Mouse (Mus musculus) hindbrain, embryonic 14.5 days (tissue): ENCODE measurements around the gene Tpcn1. TPM values are rescaled to one million over a fixed set of nuclear protein-coding genes. Genes with fewer than 3 reads are reported as not detected.
A peak's percentile ranks its signal among the peaks of the same experiment; 100 is the strongest.

ENCODE experiments used
- ATAC-seq: fragments of 200-750 bp; cut with Nextera tagmentation; 2 replicates; pipeline ENCODE4 v1.8.0; 2017; ENCODE audit warnings: moderate number of reproducible peaks, mild to moderate bottlenecking, moderate TSS enrichment, moderate library complexity; ENCODE audit not compliant: low FRiP score
- DNase-seq: peaks from one replicate; pipeline ENCODE4 v3.0.0-alpha.2; 2015; ENCODE audit warnings: low spot score
- H3K27ac ChIP-seq: fragments of 300-500 bp; sonication (generic); 2 replicates; pipeline ENCODE4 v1.5.1; 2014; ENCODE audit warnings: mild to moderate bottlenecking, moderate library complexity
- H3K27me3 ChIP-seq: fragments of 300-500 bp; sonication (generic); 2 replicates; pipeline ENCODE4 v1.6.1; 2014; ENCODE audit warnings: mild to moderate bottlenecking, low read length, mixed read lengths; ENCODE audit not compliant: control insufficient read depth, insufficient read depth
- H3K36me3 ChIP-seq: fragments of 300-500 bp; sonication (generic); replicated peaks from 2 replicates; pipeline ENCODE4 v1.6.1; 2014; ENCODE audit not compliant: control insufficient read depth, insufficient read depth
- H3K4me1 ChIP-seq: fragments of 300-500 bp; sonication (generic); replicated peaks from 2 replicates; pipeline ENCODE4 v1.6.1; 2014; ENCODE audit warnings: antibody characterized with exemption, low read length, mixed read lengths; ENCODE audit not compliant: control insufficient read depth, insufficient read depth
- H3K4me2 ChIP-seq: fragments of 300-500 bp; sonication (generic); replicated peaks from 2 replicates; pipeline ENCODE4 v1.6.1; 2014; ENCODE audit warnings: mild to moderate bottlenecking, moderate library complexity
- H3K4me3 ChIP-seq: fragments of 300-500 bp; sonication (generic); replicated peaks from 2 replicates; pipeline ENCODE4 v1.5.1; 2014; ENCODE audit warnings: mild to moderate bottlenecking, low read length
- H3K9ac ChIP-seq: fragments of 300-500 bp; sonication (generic); 2 replicates; pipeline ENCODE4 v1.6.1; 2014
- H3K9me3 ChIP-seq: fragments of 300-500 bp; sonication (generic); 2 replicates; pipeline ENCODE4 v1.6.1; 2016; ENCODE audit warnings: low read length; ENCODE audit not compliant: control insufficient read depth
- WGBS: fragments of 180-500 bp; shearing (Covaris S2); extraction: QIAGEN DNeasy Blood & Tissue Kit; methylation state at CpG from one replicate; pipeline ENCODE4 v1.1.7; 2014; 5-methylcytosine and 5-hydroxymethylcytosine counted together
- polyA plus RNA-seq: library from polyadenylated mRNA; unstranded; fragments of >200 nt; fragmentation: Nextera tagmentation; extraction: Ambion mirVana; gene quantifications from 2 replicates; pipeline ENCODE4 v1.2.1, GENCODE M21; 2014

The Tpcn1 gene
- polyA plus RNA-seq, 1 experiment from 2014 or later, result 15.7 TPM

- H3K9me3 ChIP-seq, result no peaks in the 10 kb centered on the region
- H3K27me3 ChIP-seq, result no peaks in the 10 kb centered on the region
- no peak overlapping the region for H3K4me2 ChIP-seq
- ATAC-seq (no peak), DNase-seq (no peak)
- no peaks in the 10 kb centered on the region for H3K36me3 ChIP-seq
- no peak overlapping the region for H3K9ac ChIP-seq
- peaks cover 33% of the 10 kb centered on the region for H3K4me1 ChIP-seq
- H3K27ac ChIP-seq, result no peak overlapping the region
- 81% methylated on average over 11 of the region's 11 CpGs for WGBS
- H3K4me3 ChIP-seq, result no peak overlapping the region
Measured at GRCm38 (mm10) chr5:120576781-120577301, 11.6 kb downstream of the Tpcn1 start.

GRCm38 (mm10) chr5:120574469-120575063 is 13.9 kb downstream of the Tpcn1 start:
- no peaks in the 10 kb centered on the region for H3K27me3 ChIP-seq
- H3K4me3 ChIP-seq, result no peak overlapping the region
- DNase-seq, result no peak
- H3K27ac ChIP-seq, result no peak overlapping the region
- no peak overlapping the region for H3K4me2 ChIP-seq
- peaks cover 47% of the 10 kb centered on the region for H3K4me1 ChIP-seq
- H3K9me3 ChIP-seq, result no peaks in the 10 kb centered on the region
- no peak for ATAC-seq
- no peaks in the 10 kb centered on the region for H3K36me3 ChIP-seq
- WGBS, result 80% methylated on average over 10 of the region's 10 CpGs
- H3K9ac ChIP-seq, result no peak overlapping the region

- Histone ChIP-seq H3K36me3 (no peaks in the 10 kb centered on the region), H3K4me3 (no peak overlapping the region), H3K9ac (no peak overlapping the region; the same call in 1 of the 2 replicates), H3K4me2 (no peak overlapping the region), H3K27ac (peak overlapping the region; percentile 59), H3K9me3 (no peaks in the 10 kb centered on the region), H3K27me3 (no peaks in the 10 kb centered on the region), H3K4me1 (peaks cover 59% of the 10 kb centered on the region)
- no peak for DNase-seq
- 39% methylated on average over 14 of the region's 14 CpGs for WGBS
- no peak for ATAC-seq
Measured at GRCm38 (mm10) chr5:120571056-120571740, 17.3 kb downstream of the Tpcn1 start.

- H3K27ac ChIP-seq, result peak overlapping the region; percentile 59
- WGBS, result 77% methylated on average over 11 of the region's 11 CpGs
- ATAC-seq (no peak), DNase-seq (no peak)
- H3K4me1 ChIP-seq, result peaks cover 67% of the 10 kb centered on the region
- no peak overlapping the region for H3K9ac ChIP-seq
- H3K9me3 ChIP-seq, result no peaks in the 10 kb centered on the region
- H3K27me3 ChIP-seq, result no peaks in the 10 kb centered on the region
- H3K4me2 ChIP-seq, result no peak overlapping the region
- no peaks in the 10 kb centered on the region for H3K36me3 ChIP-seq
- H3K4me3 ChIP-seq, result no peak overlapping the region
Measured at GRCm38 (mm10) chr5:120570289-120570897, 18.1 kb downstream of the Tpcn1 start.

GRCm38 (mm10) chr5:120569791-120570190 is 18.7 kb downstream of the Tpcn1 start:
- H3K4me2 ChIP-seq, result no peak overlapping the region
- no peak overlapping the region for H3K4me3 ChIP-seq
- peaks cover 73% of the 10 kb centered on the region for H3K4me1 ChIP-seq
- H3K27me3 ChIP-seq, result no peaks in the 10 kb centered on the region
- 94% methylated on average over 3 of the region's 3 CpGs for WGBS
- no peak for DNase-seq
- no peak for ATAC-seq
- H3K9me3 ChIP-seq, result no peaks in the 10 kb centered on the region
- no peaks in the 10 kb centered on the region for H3K36me3 ChIP-seq
- no peak overlapping the region for H3K9ac ChIP-seq
- H3K27ac ChIP-seq, result 0 out of 2 replicates have a peak overlapping the region, but pooled peaks have one; percentile 59

- H3K27me3 ChIP-seq, result no peaks in the 10 kb centered on the region
- H3K36me3 ChIP-seq, result no peaks in the 10 kb centered on the region
- ATAC-seq, result no peak
- no peak for DNase-seq
- WGBS, result 77% methylated on average over 4 of the region's 4 CpGs
- H3K4me1 ChIP-seq, result peaks cover 78% of the 10 kb centered on the region
- peak overlapping the region; percentile 92 for H3K27ac ChIP-seq
- H3K9me3 ChIP-seq, result no peaks in the 10 kb centered on the region
- H3K4me3 ChIP-seq, result no peak overlapping the region
- H3K4me2 ChIP-seq, result peak overlapping the region; percentile 18; the same call in 1 of the 2 replicates
- H3K9ac ChIP-seq, result peak overlapping the region; percentile 39; the same call in 1 of the 2 replicates
Measured at GRCm38 (mm10) chr5:120568964-120569363, 19.5 kb downstream of the Tpcn1 start.

- peak overlapping the region; percentile 92 for H3K27ac ChIP-seq
- 35% methylated on average over 9 of the region's 9 CpGs for WGBS
- peaks cover 80% of the 10 kb centered on the region for H3K4me1 ChIP-seq
- no peaks in the 10 kb centered on the region for H3K27me3 ChIP-seq
- H3K9ac ChIP-seq, result peak overlapping the region; percentile 51; the same call in 1 of the 2 replicates
- H3K36me3 ChIP-seq, result no peaks in the 10 kb centered on the region
- H3K4me2 ChIP-seq, result peak overlapping the region; percentile 28
- DNase-seq, result no peak
- no peak overlapping the region for H3K4me3 ChIP-seq
- no peak for ATAC-seq
- no peaks in the 10 kb centered on the region for H3K9me3 ChIP-seq
Measured at GRCm38 (mm10) chr5:120568336-120568768, 20.1 kb downstream of the Tpcn1 start.

GRCm38 (mm10) chr5:120567761-120568211 is 20.7 kb downstream of the Tpcn1 start:
- Histone ChIP-seq H3K27ac (peak overlapping the region; percentile 92), H3K36me3 (no peaks in the 10 kb centered on the region), H3K4me3 (no peak overlapping the region), H3K4me2 (peak overlapping the region; percentile 28), H3K4me1 (peaks cover 86% of the 10 kb centered on the region), H3K9me3 (no peaks in the 10 kb centered on the region), H3K27me3 (no peaks in the 10 kb centered on the region), H3K9ac (peak overlapping the region; percentile 51; the same call in 1 of the 2 replicates)
- WGBS, result 22% methylated on average over 14 of the region's 14 CpGs
- DNase-seq (peak; percentile 59), ATAC-seq (peak; percentile 41; the same call in 1 of the 2 replicates)

GRCm38 (mm10) chr5:120567253-120567701 is 21.2 kb downstream of the Tpcn1 start:
- Histone ChIP-seq H3K9me3 (no peaks in the 10 kb centered on the region), H3K4me2 (peak overlapping the region; percentile 28), H3K9ac (peak overlapping the region; percentile 51; the same call in 1 of the 2 replicates), H3K27ac (peak overlapping the region; percentile 92), H3K4me1 (peaks cover 86% of the 10 kb centered on the region), H3K27me3 (no peaks in the 10 kb centered on the region), H3K4me3 (no peak overlapping the region), H3K36me3 (no peaks in the 10 kb centered on the region)
- peak; percentile 70 for DNase-seq
- 7% methylated on average over 21 of the region's 21 CpGs for WGBS
- ATAC-seq, result peak; percentile 55
